Mouse (Mus musculus): Measurements from ENCODE around the gene Pcgf1. TPM values are rescaled to one million over a fixed set of nuclear protein-coding genes. Genes with fewer than 3 reads are reported as not detected.

Gene Pcgf1
- polyA plus RNA-seq, 1 experiment from 2014 or later: 14.4 TPM

GRCm38 (mm10) chr6:83087205-83087925 lies 9.7 kb downstream of the Pcgf1 start:
- H3K4me2 ChIP-seq (replicated peaks; ENCODE audit: low read depth): peak overlapping the region; percentile 55
- no peak overlapping the region for H3K9ac ChIP-seq (ENCODE audit: low read depth, low read length)
- H3K27me3 ChIP-seq (replicated peaks; ENCODE audit: control insufficient read depth, insufficient read depth, low read length): peaks cover 64% of the 10 kb centered on the region
- ATAC-seq: no peak
- H3K4me1 ChIP-seq (replicated peaks; ENCODE audit: control insufficient read depth, insufficient read depth, low read length): no peaks in the 10 kb centered on the region
- TF ChIP-seq CTCF (IDR thresholded peaks at IDR 0.05; ENCODE audit: low read depth): no peak
- H3K36me3 ChIP-seq (ENCODE audit: control insufficient read depth, insufficient read depth): 0 out of 2 replicates have a peak, but pooled peaks cover 6% of the 10 kb centered on the region
- WGBS: 3% methylated on average over 46 of the region's 47 CpGs
- H3K4me3 ChIP-seq (ENCODE audit: low read depth, low read length): peak overlapping the region; percentile 32
- H3K27ac ChIP-seq (ENCODE audit: low read depth, low read length): no peak overlapping the region
- no peaks in the 10 kb centered on the region for H3K9me3 ChIP-seq (ENCODE audit: control insufficient read depth)

GRCm38 (mm10) chr6:83087926-83088260 lies 10.2 kb downstream of the Pcgf1 start:
- no peak for TF ChIP-seq CTCF (IDR thresholded peaks at IDR 0.05; ENCODE audit: low read depth)
- Histone ChIP-seq H3K36me3 (ENCODE audit: control insufficient read depth, insufficient read depth) (0 out of 2 replicates have a peak, but pooled peaks cover under 1% of the 10 kb centered on the region), H3K27ac (ENCODE audit: low read depth, low read length) (no peak overlapping the region), H3K9ac (ENCODE audit: low read depth, low read length) (no peak overlapping the region), H3K4me1 (replicated peaks; ENCODE audit: control insufficient read depth, insufficient read depth, low read length) (no peaks in the 10 kb centered on the region), H3K9me3 (ENCODE audit: control insufficient read depth) (no peaks in the 10 kb centered on the region), H3K4me2 (replicated peaks; ENCODE audit: low read depth) (peak overlapping the region; percentile 55), H3K4me3 (ENCODE audit: low read depth, low read length) (peak overlapping the region; percentile 32), H3K27me3 (replicated peaks; ENCODE audit: control insufficient read depth, insufficient read depth, low read length) (peaks cover 61% of the 10 kb centered on the region)
- WGBS: 16% methylated on average over 9 of the region's 9 CpGs
- ATAC-seq: no peak

GRCm38 (mm10) chr6:83092416-83093127 lies 14.9 kb downstream of the Pcgf1 start:
- no peak for ATAC-seq
- no peaks in the 10 kb centered on the region for H3K4me1 ChIP-seq (replicated peaks; ENCODE audit: control insufficient read depth, insufficient read depth, low read length)
- H3K36me3 ChIP-seq (ENCODE audit: control insufficient read depth, insufficient read depth): no peaks in the 10 kb centered on the region
- peaks cover 21% of the 10 kb centered on the region for H3K27me3 ChIP-seq (replicated peaks; ENCODE audit: control insufficient read depth, insufficient read depth, low read length)
- H3K4me3 ChIP-seq (ENCODE audit: low read depth, low read length): no peak overlapping the region
- no peak overlapping the region for H3K27ac ChIP-seq (ENCODE audit: low read depth, low read length)
- 25% methylated on average over 6 of the region's 6 CpGs for WGBS
- no peak overlapping the region for H3K4me2 ChIP-seq (replicated peaks; ENCODE audit: low read depth)
- H3K9ac ChIP-seq (ENCODE audit: low read depth, low read length): no peak overlapping the region
- no peak for TF ChIP-seq CTCF (IDR thresholded peaks at IDR 0.05; ENCODE audit: low read depth)
- H3K9me3 ChIP-seq (ENCODE audit: control insufficient read depth): no peaks in the 10 kb centered on the region

GRCm38 (mm10) chr6:83095968-83096367 lies 18.3 kb downstream of the Pcgf1 start:
- H3K4me3 ChIP-seq (ENCODE audit: low read depth, low read length): no peak overlapping the region
- H3K9ac ChIP-seq (ENCODE audit: low read depth, low read length): no peak overlapping the region
- no peaks in the 10 kb centered on the region for H3K9me3 ChIP-seq (ENCODE audit: control insufficient read depth)
- ATAC-seq: no peak
- WGBS: 57% methylated on average over 6 of the region's 6 CpGs
- TF ChIP-seq CTCF (IDR thresholded peaks at IDR 0.05; ENCODE audit: low read depth): no peak
- no peaks in the 10 kb centered on the region for H3K27me3 ChIP-seq (replicated peaks; ENCODE audit: control insufficient read depth, insufficient read depth, low read length)
- no peak overlapping the region for H3K27ac ChIP-seq (ENCODE audit: low read depth, low read length)
- no peak overlapping the region for H3K4me2 ChIP-seq (replicated peaks; ENCODE audit: low read depth)
- H3K4me1 ChIP-seq (replicated peaks; ENCODE audit: control insufficient read depth, insufficient read depth, low read length): no peaks in the 10 kb centered on the region
- no peaks in the 10 kb centered on the region for H3K36me3 ChIP-seq (ENCODE audit: control insufficient read depth, insufficient read depth)

- Histone ChIP-seq H3K27ac (ENCODE audit: low read depth, low read length) (no peak overlapping the region), H3K4me3 (ENCODE audit: low read depth, low read length) (no peak overlapping the region), H3K9ac (ENCODE audit: low read depth, low read length) (no peak overlapping the region), H3K36me3 (ENCODE audit: control insufficient read depth, insufficient read depth) (no peaks in the 10 kb centered on the region), H3K27me3 (replicated peaks; ENCODE audit: control insufficient read depth, insufficient read depth, low read length) (no peaks in the 10 kb centered on the region), H3K4me2 (replicated peaks; ENCODE audit: low read depth) (no peak overlapping the region), H3K9me3 (ENCODE audit: control insufficient read depth) (no peaks in the 10 kb centered on the region), H3K4me1 (replicated peaks; ENCODE audit: control insufficient read depth, insufficient read depth, low read length) (peaks cover 6% of the 10 kb centered on the region)
- 51% methylated on average over 2 of the region's 2 CpGs for WGBS
- TF ChIP-seq CTCF (IDR thresholded peaks at IDR 0.05; ENCODE audit: low read depth): no peak
- no peak for ATAC-seq
Measured at GRCm38 (mm10) chr6:83098411-83098810, 20.7 kb downstream of the Pcgf1 start.

GRCm38 (mm10) chr6:83101316-83101687 lies 23.6 kb downstream of the Pcgf1 start, which contains the start of the genes Ccdc142 and Gm42688:
Gene Ccdc142 (plus strand): TSS chr6:83101601.
Gene Gm42688 (plus strand): TSS chr6:83101617.
- peak; percentile 80 for TF ChIP-seq CTCF (IDR thresholded peaks at IDR 0.05; ENCODE audit: low read depth)
- ATAC-seq: peak; percentile 81
- WGBS: under 1% methylated on average over 25 of the region's 25 CpGs

More at GRCm38 (mm10) chr6:83101316-83101687, 23.6 kb downstream of the Pcgf1 start, which contains the start of the genes Ccdc142 and Gm42688:
- Histone ChIP-seq H3K4me3 (ENCODE audit: low read depth, low read length) (peak within 1 kb of the TSS; percentile 76), H3K27ac (ENCODE audit: low read depth, low read length) (peak within 1 kb of the TSS; percentile 81), H3K9ac (ENCODE audit: low read depth, low read length) (peak within 1 kb of the TSS; percentile 69), H3K4me2 (replicated peaks; ENCODE audit: low read depth) (peak within 1 kb of the TSS; percentile 99), H3K36me3 (ENCODE audit: control insufficient read depth, insufficient read depth) (peaks cover 6% of the 10 kb centered on the region; the same call in 1 of the 2 replicates), H3K9me3 (ENCODE audit: control insufficient read depth) (no peaks in the 10 kb centered on the region), H3K4me1 (replicated peaks; ENCODE audit: control insufficient read depth, insufficient read depth, low read length) (peaks cover 6% of the 10 kb centered on the region), H3K27me3 (replicated peaks; ENCODE audit: control insufficient read depth, insufficient read depth, low read length) (no peaks in the 10 kb centered on the region)
